Mouse (Mus musculus): ENCODE data around the gene Ffar1.

The Ffar1 gene

DNA sequence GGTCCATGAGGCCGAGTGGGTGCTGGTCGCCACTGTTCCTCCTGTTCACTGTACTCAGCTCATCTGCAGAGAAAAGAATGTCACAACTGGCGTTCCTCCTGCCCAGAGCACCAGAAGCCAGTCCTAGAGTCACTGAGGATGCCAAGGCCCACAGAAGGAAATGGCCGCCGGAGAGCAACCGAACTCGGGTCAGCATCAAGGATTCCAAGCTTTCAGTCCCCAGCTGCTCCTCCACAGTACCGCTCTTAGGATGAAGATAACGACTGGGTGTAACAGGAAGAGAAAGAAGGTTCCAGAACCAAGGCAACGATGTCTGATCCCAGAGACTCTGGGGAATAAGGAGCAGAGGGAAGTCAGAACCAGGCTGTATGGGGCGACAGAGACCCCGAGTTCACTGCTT lies at the start of gene Ffar1:
TSS of gene Ffar1 (minus strand) at position 101 of the 400 bp plus-strand sequence.
- no peak for DNase-seq (ENCODE audit: low read depth)

DNA sequence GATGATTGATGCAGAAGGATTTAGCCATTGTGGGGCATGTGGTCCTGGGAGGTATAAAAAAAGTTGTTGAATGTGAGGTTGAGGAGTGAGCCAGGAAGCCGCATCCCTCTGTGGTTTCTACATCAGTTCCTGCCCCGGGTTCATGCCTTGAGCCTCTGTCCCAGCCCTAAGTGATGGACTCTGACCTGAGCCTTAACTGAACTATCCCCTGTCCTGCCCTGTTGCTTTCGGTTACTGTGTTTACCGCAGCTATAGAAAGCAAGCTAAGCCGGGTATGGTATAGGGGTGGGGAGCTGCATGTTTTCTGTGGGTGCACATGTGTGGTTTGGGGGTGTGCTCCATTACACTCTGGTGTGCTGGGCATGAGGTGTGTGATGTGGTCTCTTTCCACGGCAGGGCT lies 48.4 kb upstream of the Ffar1 start:
- peak; percentile 47 for DNase-seq (ENCODE audit: low read depth)

DNA sequence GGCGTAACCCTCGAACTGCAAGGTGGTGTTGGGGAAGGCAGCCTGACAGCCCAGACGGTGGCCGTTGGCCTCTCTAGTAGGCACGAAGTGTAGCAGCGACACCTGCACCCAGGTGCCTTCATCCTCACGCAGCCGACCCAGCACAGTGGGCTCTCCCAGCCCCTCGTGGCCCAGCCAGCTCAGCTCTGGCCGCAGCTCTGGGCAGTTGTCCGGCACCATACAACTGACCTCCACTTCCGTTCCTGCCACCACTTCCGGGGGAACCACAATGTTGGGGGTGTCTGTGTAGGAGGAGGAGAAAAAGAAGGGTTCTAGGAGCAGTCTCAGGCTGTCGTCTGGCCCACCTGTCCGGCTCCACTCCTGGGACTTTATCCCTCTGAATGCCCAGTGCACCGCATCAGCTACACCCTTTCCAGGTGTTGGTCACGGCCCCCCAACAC lies 47.6 kb upstream of the Ffar1 start:
- DNase-seq (ENCODE audit: low read depth): no peak

DNA sequence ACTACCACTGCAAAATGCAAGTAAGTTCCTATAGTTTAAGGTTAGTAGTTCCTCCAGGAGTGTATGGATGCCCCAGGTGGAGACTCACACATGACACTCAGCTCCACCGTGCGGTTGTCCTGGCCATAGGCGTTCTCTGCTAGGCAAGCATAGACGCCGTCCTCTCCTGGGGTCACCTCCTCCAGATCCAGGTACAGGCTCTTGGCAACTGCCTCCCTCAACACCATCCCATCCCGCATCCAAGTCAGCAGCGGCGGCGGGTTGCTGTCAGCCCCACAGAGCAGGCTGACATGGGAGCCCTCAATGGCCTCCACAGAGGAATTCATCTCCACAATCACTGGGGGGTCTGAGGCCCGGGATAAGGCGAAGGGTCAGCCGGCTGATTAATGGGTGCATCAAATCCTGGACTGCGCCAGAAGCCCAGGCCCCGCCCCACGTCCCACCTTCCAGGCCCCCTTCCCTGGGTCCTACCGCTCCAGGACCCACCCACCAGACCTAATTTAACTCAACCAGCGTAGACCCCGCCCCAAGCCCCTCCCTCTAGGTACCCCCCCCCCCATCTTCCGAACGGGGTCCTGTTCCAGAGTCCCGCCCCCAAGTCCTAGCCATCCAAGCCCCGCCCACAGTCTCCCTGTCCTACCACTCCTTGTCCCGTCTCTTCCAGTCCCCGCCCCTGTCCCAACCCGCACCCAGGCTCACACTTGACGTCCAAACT lies 47.1 kb upstream of the Ffar1 start:
- peak; percentile 46 for DNase-seq (ENCODE audit: low read depth)

GRCm38 (mm10) chr7:30904042-30904441 lies 42.7 kb upstream of the Ffar1 start:
- peak; percentile 63 for DNase-seq (ENCODE audit: low read depth)

DNA sequence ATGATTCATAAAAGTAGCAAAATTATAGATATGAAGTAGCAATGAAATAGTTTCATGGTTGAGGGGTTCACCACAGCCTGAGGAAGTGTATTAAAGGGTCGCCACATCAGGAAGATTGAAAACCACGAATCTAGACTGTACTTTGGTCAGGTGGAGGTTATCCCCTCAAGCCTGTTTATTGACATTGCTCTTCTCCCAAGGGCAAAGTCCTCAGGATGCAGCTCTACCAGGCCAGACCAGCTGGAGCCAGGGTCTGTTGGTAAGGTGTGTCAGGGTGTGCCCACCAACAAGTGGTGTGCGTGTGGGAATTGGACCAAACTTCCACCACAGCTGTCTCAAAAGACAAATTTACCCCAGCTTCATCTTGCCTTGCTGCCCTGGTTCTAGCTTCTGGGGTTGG lies 33.9 kb upstream of the Ffar1 start:
- DNase-seq (ENCODE audit: low read depth): no peak

GRCm38 (mm10) chr7:30892515-30892914 lies 31.2 kb upstream of the Ffar1 start:
- DNase-seq (ENCODE audit: low read depth): no peak

GRCm38 (mm10) chr7:30891746-30892145 lies 30.4 kb upstream of the Ffar1 start:
- no peak for DNase-seq (ENCODE audit: low read depth)

DNA sequence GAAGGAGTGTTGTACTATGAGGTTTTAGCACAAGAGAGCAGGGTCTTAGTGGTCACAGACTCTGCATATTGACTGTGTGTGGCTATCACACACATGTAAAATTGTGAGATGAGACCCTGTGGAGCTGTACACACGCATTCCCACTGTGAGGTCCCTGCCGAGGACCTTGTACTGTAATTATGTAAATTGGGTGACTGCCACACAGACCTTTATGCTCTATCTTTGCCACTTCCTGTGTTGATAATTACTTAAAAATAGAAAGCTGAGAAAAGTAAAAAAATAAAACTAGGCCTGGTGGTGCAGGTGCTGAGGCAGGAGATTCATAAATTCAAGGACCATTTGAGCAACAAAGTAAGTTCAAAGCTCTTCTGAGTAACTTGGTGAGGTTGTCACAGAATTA lies 29.3 kb upstream of the Ffar1 start:
- peak; percentile 53 for DNase-seq (ENCODE audit: low read depth)

DNA sequence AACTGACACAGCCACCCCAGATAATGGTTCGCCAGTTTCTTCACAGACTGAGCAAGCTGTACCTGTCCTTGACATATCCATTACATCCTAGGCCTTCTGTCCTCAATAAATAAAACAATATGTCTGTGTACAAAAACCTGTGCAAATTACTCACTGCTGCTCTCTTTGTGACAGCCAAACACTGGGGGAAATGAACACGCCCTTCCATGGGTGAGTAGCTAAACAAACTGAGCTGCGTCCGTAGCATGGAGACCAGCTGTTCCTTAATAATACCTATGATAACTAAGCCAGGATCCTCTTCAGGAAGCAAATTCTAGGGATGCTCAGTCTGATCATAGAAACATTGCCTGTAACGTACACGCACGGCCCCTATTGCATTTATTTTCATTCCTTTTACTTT lies 27.4 kb upstream of the Ffar1 start:
- no peak for DNase-seq (ENCODE audit: low read depth)

- peak; percentile 84 for DNase-seq (ENCODE audit: low read depth)
Observed at GRCm38 (mm10) chr7:30887568-30888188, 26.3 kb upstream of the Ffar1 start.

GRCm38 (mm10) chr7:30886852-30887251 lies 25.5 kb upstream of the Ffar1 start:
- peak; percentile 46 for DNase-seq (ENCODE audit: low read depth)

DNA sequence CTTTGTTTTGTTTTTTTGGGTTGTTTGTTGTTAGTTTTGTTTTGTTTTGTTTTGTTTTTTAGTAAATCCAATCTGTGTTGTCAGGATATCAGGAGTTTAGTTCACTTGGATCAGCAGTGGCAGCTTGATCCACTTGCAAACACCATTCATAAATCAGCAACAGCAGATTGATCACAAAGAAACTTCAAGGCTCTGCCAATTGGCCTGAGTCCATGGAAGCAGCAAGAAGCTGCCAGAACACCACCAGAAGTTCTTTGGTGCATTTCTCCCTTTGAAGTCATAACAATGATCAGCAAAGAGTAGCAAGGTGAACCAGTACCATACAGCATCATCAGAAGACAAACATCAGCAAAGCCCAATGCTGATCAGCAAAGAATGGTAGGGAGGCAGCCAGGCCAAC lies 22.7 kb upstream of the Ffar1 start:
- no peak for DNase-seq (ENCODE audit: low read depth)

DNA sequence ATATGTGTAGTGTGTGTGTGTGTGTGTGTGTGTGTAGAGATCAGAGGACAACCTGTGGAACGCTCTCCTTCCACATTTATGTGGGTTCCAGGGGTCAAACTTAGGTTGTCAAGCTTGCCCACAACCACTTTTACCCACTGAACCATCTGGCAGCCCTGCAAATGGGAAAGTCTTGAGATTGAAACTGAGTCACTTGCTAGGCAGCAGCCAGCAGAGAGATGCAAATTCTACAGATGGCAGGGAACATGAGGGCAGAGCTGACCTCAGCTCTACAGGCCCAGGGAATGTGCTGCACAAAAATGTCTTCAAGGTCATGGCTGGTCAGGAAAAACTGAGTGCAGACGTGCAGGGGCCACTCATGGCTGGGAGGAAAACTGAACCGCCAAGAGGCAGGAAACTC lies 20.0 kb upstream of the Ffar1 start:
- no peak for DNase-seq (ENCODE audit: low read depth)

GRCm38 (mm10) chr7:30880176-30880575 lies 18.8 kb upstream of the Ffar1 start, which contains the start of gene Cd22:
Gene Cd22, minus strand, starts transcription at chr7:30880342.
- peak; percentile 68 for DNase-seq (ENCODE audit: low read depth)

DNA sequence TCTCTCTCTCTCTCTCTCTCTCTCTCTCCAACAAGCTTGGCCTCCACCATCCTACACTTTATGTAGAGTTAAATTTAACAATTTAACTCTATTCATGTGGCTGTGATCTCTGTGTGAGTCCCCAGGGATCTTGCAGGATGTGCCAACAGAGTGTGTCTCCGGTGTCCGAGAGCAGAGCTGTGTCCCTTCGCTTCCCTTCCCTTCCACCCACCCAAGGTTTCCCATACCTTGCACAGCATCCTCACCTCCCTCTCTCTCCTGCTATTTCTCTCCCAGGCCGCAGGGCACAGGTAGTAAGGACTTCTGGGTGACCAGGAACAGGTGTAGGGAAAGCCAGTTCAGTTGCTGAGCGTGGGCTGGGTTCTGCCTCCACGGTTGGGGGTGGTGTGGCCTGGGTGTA lies 17.6 kb upstream of the Ffar1 start:
- no peak for DNase-seq (ENCODE audit: low read depth)

DNA sequence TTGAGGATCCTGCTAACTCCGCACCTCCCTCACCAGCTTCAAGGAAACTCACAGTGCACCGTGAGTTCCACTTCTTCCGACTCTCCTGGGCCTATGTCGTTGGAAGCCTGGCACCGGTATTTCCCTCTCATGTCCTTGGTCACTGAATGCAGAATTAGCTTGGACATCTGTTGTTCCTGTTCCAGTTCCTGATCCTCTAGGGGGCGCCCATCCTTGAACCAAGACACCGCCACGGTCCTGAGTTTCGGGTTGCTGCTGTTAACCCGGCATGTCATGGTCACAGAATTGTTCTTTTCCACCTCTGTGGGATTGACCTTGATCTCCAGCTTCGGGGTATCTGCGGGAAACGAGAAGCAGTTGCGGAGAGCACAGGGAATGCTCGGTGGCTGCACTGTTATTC lies 11.7 kb upstream of the Ffar1 start:
- peak; percentile 77 for DNase-seq (ENCODE audit: low read depth)

DNA sequence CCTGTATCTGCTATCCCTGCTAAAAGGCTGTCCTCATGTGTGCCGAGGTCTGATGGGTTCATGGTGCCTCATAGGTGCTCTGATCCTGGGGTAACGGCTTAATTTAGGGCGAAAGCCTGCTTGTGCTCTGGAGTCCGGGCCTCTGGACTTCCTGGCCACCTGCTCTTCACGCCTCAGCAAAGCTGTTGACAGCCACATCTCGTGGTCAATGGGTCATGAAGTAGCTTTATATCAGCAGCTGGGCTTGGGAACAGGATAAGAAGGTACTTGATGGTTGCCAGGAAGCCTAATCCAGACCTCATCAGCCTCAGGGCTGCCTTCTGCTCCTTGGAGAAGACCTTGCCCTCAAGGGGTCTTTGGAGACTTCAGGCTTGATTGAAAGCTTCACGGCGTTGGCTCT lies 2.0 kb upstream of the Ffar1 start:
- no peak for DNase-seq (ENCODE audit: low read depth)

DNA sequence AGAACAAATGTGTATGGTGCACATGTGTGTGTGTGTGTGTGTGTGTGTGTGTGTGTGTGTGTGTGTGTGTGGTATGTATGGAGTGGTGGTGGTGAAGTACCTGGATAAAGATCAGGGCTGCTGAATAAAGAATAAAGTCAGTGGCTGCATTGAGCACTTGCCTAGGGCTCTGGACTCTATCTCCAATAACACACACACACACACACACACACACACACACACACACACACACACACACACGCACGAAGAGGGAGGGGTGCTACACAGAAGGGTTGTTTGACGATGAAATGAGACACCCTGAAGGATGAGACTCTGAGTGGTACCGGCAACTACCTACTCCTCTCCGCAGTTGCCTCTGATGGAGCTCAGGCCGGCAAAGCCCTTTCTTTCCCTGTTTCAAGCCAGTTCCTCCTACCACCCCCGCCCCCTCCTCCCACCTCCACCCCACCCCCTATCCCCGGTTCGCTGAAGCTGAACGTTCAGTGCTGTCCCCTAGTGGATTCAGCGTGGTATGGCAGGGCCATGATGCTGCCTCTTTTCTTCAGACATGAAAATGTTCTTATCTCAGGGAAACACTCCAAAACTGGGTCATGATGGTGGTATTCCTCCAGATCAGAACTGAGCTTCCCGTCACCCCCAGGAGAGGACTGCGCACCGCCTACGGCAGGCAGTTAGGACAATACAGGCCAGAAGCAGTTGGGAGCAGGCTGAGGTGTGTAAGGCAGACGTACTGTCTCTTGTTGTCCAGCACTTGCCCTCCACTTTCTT lies 1.5 kb downstream of the Ffar1 start:
- DNase-seq (ENCODE audit: low read depth): peak; percentile 80

DNA sequence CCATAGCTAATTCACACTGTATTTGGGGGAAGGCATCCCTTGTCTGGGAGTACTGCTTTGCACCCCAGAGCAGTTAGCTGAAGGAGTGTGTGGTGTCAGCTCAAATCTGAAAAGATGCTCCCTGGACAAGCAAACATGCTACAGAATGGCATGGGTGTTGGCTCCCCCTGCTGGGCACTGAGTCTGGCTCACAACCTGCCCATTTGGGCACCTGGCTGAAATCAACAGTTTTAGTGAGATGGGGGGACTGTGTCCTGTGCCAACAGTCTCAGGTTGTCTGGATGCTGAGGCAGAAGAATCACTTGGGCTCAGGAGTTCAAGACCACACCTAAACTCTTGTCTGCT lies 2.1 kb downstream of the Ffar1 start:
- peak; percentile 85 for DNase-seq (ENCODE audit: low read depth)

DNA sequence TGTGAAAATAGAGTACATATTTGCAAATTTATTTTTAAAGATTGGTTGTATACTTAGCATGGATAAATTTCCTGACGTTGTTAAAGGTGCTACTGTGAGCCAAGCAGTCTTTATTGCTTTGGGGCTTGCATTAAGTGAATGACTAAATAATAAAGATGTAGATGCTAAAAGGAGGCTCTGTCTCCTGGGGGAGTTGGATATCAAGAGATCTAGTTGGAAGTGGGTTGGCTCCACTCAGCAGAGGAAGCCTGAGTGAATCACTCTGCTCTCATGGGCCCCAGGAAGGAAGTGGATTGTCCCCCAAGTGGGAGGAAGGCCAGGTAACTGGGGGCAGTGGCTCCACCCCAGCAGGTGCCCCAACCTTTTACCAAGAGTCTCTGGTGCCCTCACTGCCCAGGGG lies 3.6 kb downstream of the Ffar1 start:
- DNase-seq (ENCODE audit: low read depth): no peak

- no peak for DNase-seq (ENCODE audit: low read depth)
Observed at GRCm38 (mm10) chr7:30856078-30856477, 5.3 kb downstream of the Ffar1 start, which contains the start of gene Ffar3. Gene Ffar3, minus strand, starts transcription at chr7:30856178.

DNA sequence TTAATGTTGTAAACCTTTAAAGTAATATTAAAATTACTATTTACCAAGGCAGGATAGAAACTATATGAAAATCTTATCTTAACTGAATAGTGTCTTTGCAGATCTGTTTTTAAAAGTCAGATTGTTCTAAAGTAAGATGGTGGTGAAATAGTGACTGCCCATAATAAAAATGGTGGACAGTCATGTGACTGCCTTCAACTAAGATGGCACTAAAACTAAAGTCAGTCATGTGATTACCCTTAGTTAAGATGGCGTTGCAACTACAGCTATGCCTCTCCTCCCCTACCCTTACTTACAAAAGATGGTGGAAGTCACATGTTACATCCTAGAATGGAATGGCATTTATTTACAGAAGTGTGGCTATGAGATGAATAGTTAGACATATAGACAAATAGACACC lies 9.9 kb downstream of the Ffar1 start:
- no peak for DNase-seq (ENCODE audit: low read depth)
